Mouse (Mus musculus) testis, adult 2 months (tissue): ENCODE data around the gene Arhgap22. TPM values are rescaled to one million over a fixed set of nuclear protein-coding genes. Genes with fewer than 3 reads are reported as not detected.

Source experiments
- H3K27ac ChIP-seq: fragments of 200-500 bp; 2 replicates; pipeline ENCODE4 v1.5.1; 2012; ENCODE audit warnings: low read depth, low read length; ENCODE audit not compliant: control insufficient read depth, insufficient read depth
- H3K27me3 ChIP-seq: fragments of 200-500 bp; 2 replicates; pipeline ENCODE4 v1.6.1; 2012; ENCODE audit warnings: mild to moderate bottlenecking, low read length, moderate library complexity; ENCODE audit not compliant: control insufficient read depth, insufficient read depth
- H3K36me3 ChIP-seq: fragments of 200-500 bp; 2 replicates; pipeline ENCODE4 v1.6.1; 2012; ENCODE audit warnings: mild to moderate bottlenecking, low read length; ENCODE audit not compliant: control insufficient read depth, insufficient read depth
- H3K4me1 ChIP-seq: fragments of 200-500 bp; 2 replicates; pipeline ENCODE4 v1.6.1; 2012; ENCODE audit warnings: low read length; ENCODE audit not compliant: control insufficient read depth, insufficient read depth
- H3K4me3 ChIP-seq: fragments of 200-500 bp; 2 replicates; pipeline ENCODE4 v1.5.1; 2012; ENCODE audit warnings: low read depth, mild to moderate bottlenecking, low read length, moderate library complexity, mixed read lengths; ENCODE audit not compliant: control insufficient read depth
- CTCF ChIP-seq: fragments of 200-500 bp; IDR thresholded peaks from 2 replicates; pipeline ENCODE4 v1.5.1; 2012; ENCODE audit warnings: low read depth, mild to moderate bottlenecking, inconsistent platforms, low read length, moderate library complexity; ENCODE audit not compliant: control insufficient read depth, insufficient read depth, insufficient replicate concordance
- POLR2A ChIP-seq: fragments of 200-500 bp; IDR thresholded peaks from 2 replicates; pipeline ENCODE4 v1.6.1; 2012; ENCODE audit warnings: low read depth, mild to moderate bottlenecking, inconsistent platforms, low read length, moderate library complexity; ENCODE audit not compliant: control insufficient read depth
- polyA plus RNA-seq: library from polyadenylated mRNA; depleted of rRNA; stranded (reverse); fragments of >200 nt; gene quantifications from 2 replicates; pipeline ENCODE4 v1.2.3, GENCODE M21; 2012

The Arhgap22 gene
- polyA plus RNA-seq, 1 experiment, result 1.6 TPM

GRCm38 (mm10) chr14:33202885-33203284 lies 10.9 kb upstream of the Arhgap22 start:
- Histone ChIP-seq H3K4me1 (peaks cover 5% of the 10 kb centered on the region), H3K27me3 (no peaks in the 10 kb centered on the region), H3K36me3 (no peaks in the 10 kb centered on the region), H3K4me3 (no peak overlapping the region), H3K27ac (no peak overlapping the region)
- TF ChIP-seq CTCF, result no peak
- no peak for TF ChIP-seq POLR2A

GRCm38 (mm10) chr14:33203777-33204176 lies 10.0 kb upstream of the Arhgap22 start:
- Histone ChIP-seq H3K4me3 (no peak overlapping the region), H3K27ac (no peak overlapping the region), H3K4me1 (peaks cover 5% of the 10 kb centered on the region), H3K36me3 (no peaks in the 10 kb centered on the region), H3K27me3 (no peaks in the 10 kb centered on the region)
- no peak for TF ChIP-seq CTCF
- no peak for TF ChIP-seq POLR2A

DNA sequence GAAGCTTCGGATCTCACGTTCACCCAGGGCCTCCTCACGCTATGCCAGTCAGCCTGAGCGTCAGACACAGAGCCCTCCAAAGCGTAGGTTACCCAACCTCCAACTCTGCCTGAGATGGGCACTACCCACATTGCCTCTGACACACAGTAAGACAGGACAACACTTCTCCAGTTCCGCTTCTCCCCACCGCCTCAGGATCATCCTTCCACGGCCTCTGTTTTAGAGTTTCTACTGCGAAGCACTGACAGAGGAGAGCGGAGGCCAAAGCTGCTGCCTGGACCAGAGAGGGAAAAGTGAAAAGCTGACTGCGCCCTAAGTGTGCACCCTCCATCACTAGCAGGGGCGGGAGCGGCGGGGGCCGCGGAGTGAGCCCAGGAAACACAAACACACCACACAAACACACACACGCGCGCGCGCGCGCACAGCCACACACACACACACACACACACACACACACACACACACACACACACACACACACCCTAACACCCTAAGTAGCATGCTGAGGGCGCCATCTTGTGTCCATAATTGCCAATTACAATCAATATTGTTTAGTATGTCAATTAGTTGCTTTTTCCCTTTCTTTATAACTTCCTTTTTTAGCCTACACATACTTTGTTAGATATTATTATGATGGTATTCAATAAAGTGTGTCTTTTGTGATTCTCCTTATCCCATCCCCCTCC lies 8.4 kb upstream of the Arhgap22 start:
- TF ChIP-seq CTCF, result peak; percentile 34; the same call in 1 of the 2 replicates
- no peak for TF ChIP-seq POLR2A
- Histone ChIP-seq H3K27ac (no peak overlapping the region), H3K27me3 (no peaks in the 10 kb centered on the region), H3K4me1 (peaks cover 5% of the 10 kb centered on the region), H3K36me3 (no peaks in the 10 kb centered on the region), H3K4me3 (no peak overlapping the region)

DNA sequence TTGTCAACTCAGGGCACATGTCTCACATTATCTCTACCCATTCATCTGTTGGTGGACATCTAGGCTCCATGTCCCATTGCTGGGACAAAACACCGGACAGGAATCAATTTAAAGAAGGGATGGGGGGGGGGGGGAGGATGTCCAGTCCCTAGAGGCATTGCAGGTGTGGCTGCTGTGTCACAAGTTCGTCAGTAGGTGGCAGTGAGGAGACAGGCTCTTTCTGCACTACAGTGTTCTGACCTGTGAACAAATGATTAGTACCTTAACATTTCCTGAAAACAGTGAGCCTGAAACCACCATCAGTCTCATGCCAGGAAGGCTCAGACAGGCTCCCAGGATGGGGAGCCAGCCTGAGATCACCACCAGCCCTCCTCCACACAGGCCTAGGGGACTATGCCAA lies 6.8 kb upstream of the Arhgap22 start:
- TF ChIP-seq POLR2A (no peak), CTCF (peak; percentile 52; the same call in 1 of the 2 replicates)
- Histone ChIP-seq H3K27me3 (no peaks in the 10 kb centered on the region), H3K36me3 (no peaks in the 10 kb centered on the region), H3K27ac (no peak overlapping the region), H3K4me3 (no peak overlapping the region), H3K4me1 (peaks cover 5% of the 10 kb centered on the region)

DNA sequence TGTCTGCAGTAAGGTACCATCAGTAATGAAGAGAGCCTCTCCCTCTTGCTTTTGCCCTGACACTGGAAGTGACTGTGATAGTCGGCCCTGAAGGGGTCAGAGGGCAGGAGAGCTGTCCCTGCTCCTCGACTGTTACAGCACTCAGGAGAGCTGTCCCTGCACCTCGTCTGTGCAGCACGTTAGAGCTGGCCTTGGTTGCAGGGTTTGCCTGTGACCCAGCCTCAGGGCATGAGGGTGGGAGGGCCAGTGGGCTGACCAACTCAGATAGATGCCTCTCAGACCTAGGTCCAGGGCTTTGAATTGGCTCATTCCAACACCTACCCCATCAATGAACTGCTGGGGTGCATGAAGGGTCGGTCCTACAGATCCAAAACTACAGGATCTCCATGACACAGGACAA lies 5.5 kb upstream of the Arhgap22 start:
- peaks cover 5% of the 10 kb centered on the region for H3K4me1 ChIP-seq
- H3K27me3 ChIP-seq, result no peaks in the 10 kb centered on the region
- H3K27ac ChIP-seq, result no peak overlapping the region
- no peaks in the 10 kb centered on the region for H3K36me3 ChIP-seq
- H3K4me3 ChIP-seq, result no peak overlapping the region
- TF ChIP-seq CTCF (no peak), POLR2A (no peak)

DNA sequence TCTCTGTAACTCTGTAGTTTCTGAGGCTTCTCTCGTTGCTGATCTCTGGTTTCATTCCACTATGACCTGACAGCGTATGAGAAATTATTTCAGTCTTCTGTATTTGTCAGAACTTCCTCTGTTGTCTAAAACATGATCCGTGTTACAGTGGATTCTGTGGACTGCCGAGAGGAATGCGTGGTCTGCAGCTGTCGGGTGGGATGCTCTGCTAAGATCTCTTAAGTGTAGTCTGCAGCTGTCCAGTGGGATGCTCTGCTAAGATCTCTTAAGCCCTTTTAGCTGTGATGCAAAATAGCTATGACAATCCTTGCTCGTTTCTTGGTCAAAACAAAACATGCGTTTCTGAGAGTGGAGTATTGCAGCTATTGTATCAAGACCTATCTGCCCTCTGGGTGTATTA lies 3.0 kb upstream of the Arhgap22 start:
- no peak for TF ChIP-seq POLR2A
- TF ChIP-seq CTCF, result no peak
- no peaks in the 10 kb centered on the region for H3K27me3 ChIP-seq
- H3K4me1 ChIP-seq, result peaks cover 6% of the 10 kb centered on the region
- no peak overlapping the region for H3K27ac ChIP-seq
- no peaks in the 10 kb centered on the region for H3K36me3 ChIP-seq
- no peak overlapping the region for H3K4me3 ChIP-seq

DNA sequence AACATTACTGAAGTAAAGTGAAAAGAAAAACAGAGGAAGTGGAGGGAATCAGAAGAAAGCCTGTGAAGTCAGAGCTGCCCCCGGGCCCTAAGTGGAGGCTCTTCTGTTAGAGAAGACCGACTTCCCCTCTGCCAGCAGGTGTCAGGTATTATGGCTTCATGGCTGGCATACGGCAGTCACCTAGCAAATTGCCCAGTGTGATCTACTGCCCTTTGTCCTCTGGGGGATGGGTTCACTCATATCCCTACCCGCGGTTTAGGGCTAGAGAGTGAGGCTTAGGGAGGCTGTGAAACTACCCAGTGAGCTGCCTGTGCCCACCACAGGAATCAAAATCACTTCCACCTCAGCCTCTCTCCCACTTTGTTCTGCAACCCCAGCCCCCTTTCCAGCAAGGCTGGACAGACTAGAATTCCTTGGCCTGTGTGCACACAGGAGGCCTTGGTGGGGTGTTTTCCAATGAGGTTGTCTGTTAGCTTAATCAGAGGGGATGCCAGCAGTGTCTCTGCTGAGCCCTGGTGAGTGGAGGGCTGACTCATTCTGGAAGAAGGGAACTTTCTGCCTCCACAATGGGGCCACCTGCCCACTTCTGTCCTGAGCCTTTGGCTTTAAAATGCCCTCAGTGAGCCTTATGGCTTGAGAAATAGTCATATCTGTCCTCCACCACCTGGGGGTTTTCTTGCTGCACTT lies 1.4 kb upstream of the Arhgap22 start:
- Histone ChIP-seq H3K27ac (no peak overlapping the region), H3K36me3 (no peaks in the 10 kb centered on the region), H3K4me1 (peaks cover 6% of the 10 kb centered on the region), H3K4me3 (no peak overlapping the region), H3K27me3 (no peaks in the 10 kb centered on the region)
- no peak for TF ChIP-seq POLR2A
- TF ChIP-seq CTCF, result no peak

- Histone ChIP-seq H3K4me1 (peaks cover 6% of the 10 kb centered on the region), H3K36me3 (no peaks in the 10 kb centered on the region), H3K27me3 (no peaks in the 10 kb centered on the region), H3K27ac (no peak overlapping the region), H3K4me3 (no peak overlapping the region)
- TF ChIP-seq CTCF, result no peak
- no peak for TF ChIP-seq POLR2A
Observed at GRCm38 (mm10) chr14:33212958-33213309, 892 bp upstream of the Arhgap22 start.
